32 mouse cellular contexts compared by ENCODE assay signal in genomic region chr19:44578038-44578437, GRCm38 (mm10). TPM values are rescaled to one million over a fixed set of nuclear protein-coding genes. Genes with fewer than 3 reads are reported as not detected.
A peak's percentile ranks its signal among the peaks of the same experiment; 100 is the strongest.
DNase-seq lines count a peak whose midpoint lies in the region; ATAC-seq and TF ChIP-seq lines count a peak whose summit lies in the region.
"Had no signal": no experiment of that assay in that cellular context is flagged by ENCODE, and none has a peak within 500 bp of the region (broad histone marks: within the 10 kb centered on the region; RNA-seq: fewer than 3 reads in every experiment).

No protein-coding gene starts in this region.

- no peaks in the 10 kb centered on the region for H3K27me3 ChIP-seq in midbrain, embryonic 10.5 days (ENCODE audit: low read depth, poor library complexity, severe bottlenecking)
- H3K27me3 ChIP-seq: intestine, embryonic 15.5 days; neural tube, embryonic 12.5 days; stomach, embryonic 15.5 days had no signal

- no peaks in the 10 kb centered on the region for H3K9me3 ChIP-seq in midbrain, embryonic 10.5 days (replicated peaks)
- H3K9me3 ChIP-seq: forebrain, embryonic 13.5 days; heart, embryonic 15.5 days; intestine, embryonic 15.5 days; limb, embryonic 15.5 days; liver, embryonic 15.5 days; midbrain, embryonic 13.5 days; neural tube, embryonic 12.5 days; stomach, embryonic 15.5 days had no signal

- DNase-seq in lung, postnatal 36 days, result peak; percentile 28
- no peak for DNase-seq in lung, adult 2 months
- DNase-seq in thymus, postnatal 25 days, result peak; percentile 33
- no peak for DNase-seq in midbrain, embryonic 10.5 days (ENCODE audit: low spot score)
- DNase-seq in embryo, embryonic 11 days, result no peak
- no peak for DNase-seq in neural tube, embryonic 10.5 days (ENCODE audit: extremely low spot score, low spot score)
- DNase-seq: adrenal gland, postnatal 14 days; cerebellum, adult 9-11 months; gastrocnemius, adult 2 months; heart, postnatal 36 days; kidney, postnatal 4 days; layer of hippocampus, adult 9-11 months had no signal

- peaks cover 31% of the 10 kb centered on the region for H3K36me3 ChIP-seq in midbrain, embryonic 10.5 days

- H3K4me1 ChIP-seq in lung, adult 2 months (ENCODE audit: control insufficient read depth, insufficient read depth, low read length), result no peaks in the 10 kb centered on the region
- no peaks in the 10 kb centered on the region for H3K4me1 ChIP-seq in midbrain, embryonic 10.5 days
- H3K4me1 ChIP-seq: forebrain, embryonic 13.5 days; heart, embryonic 15.5 days; limb, embryonic 15.5 days; liver, embryonic 15.5 days; midbrain, embryonic 13.5 days; stomach, embryonic 15.5 days had no signal

- ATAC-seq in common myeloid progenitor, adult 5-6 weeks (replicated peaks; ENCODE audit: low read depth, poor library complexity, severe bottlenecking), result peak; percentile 42
- ATAC-seq in megakaryocyte progenitor cell, adult 5-6 weeks (replicated peaks; ENCODE audit: poor library complexity), result peak; percentile 62
- ATAC-seq: forebrain, embryonic 13.5 days; intestine, embryonic 15.5 days; lung, postnatal 0 days; midbrain, embryonic 13.5 days had no signal

- 61% methylated on average over 1 of the region's 1 CpGs for WGBS in lung, adult 2 months
- WGBS in midbrain, embryonic 10.5 days, result 89% methylated on average over 1 of the region's 1 CpGs

- no peak overlapping the region for H3K4me3 ChIP-seq in lung, adult 2 months (replicated peaks; ENCODE audit: extremely low read depth, low read depth, low read length)
- no peak overlapping the region for H3K4me3 ChIP-seq in midbrain, embryonic 10.5 days
- H3K4me3 ChIP-seq: forebrain, embryonic 13.5 days; gastrocnemius, adult 2 months; heart, embryonic 15.5 days; intestine, embryonic 15.5 days; limb, embryonic 15.5 days; liver, embryonic 15.5 days; midbrain, embryonic 13.5 days; neural tube, embryonic 12.5 days; stomach, embryonic 15.5 days had no signal

- no peak for TF ChIP-seq CTCF in lung, adult 2 months (IDR thresholded peaks at IDR 0.05; ENCODE audit: insufficient read depth, low read length)

- TF ChIP-seq POLR2A in lung, adult 2 months (IDR thresholded peaks at IDR 0.05; ENCODE audit: borderline replicate concordance, extremely low read depth, low read depth, low read length), result no peak

- no peak overlapping the region for H3K27ac ChIP-seq in midbrain, embryonic 10.5 days (replicated peaks)
- H3K27ac ChIP-seq: forebrain, embryonic 13.5 days; gastrocnemius, adult 2 months; heart, embryonic 15.5 days; hindbrain, embryonic 14.5 days; intestine, embryonic 15.5 days; limb, embryonic 15.5 days; liver, embryonic 15.5 days; midbrain, embryonic 13.5 days; neural tube, embryonic 12.5 days; stomach, embryonic 15.5 days had no signal

RNA-seq across cellular contexts. Expression of gene Hif1an, which starts 15.4 kb away (rescaled TPM):
- polyA plus RNA-seq in lung, adult 2 months (2012; rRNA removed), result 15.2 and 27.0 TPM in 2 replicates
- total RNA-seq in common myeloid progenitor, adult 5-6 weeks (2017), result 11.3 and 14.7 TPM in 2 replicates
- total RNA-seq in megakaryocyte progenitor cell, adult 5-6 weeks (2015), result 5.6 and 6.7 TPM in 2 replicates
- 6.6 and 9.4 TPM in 2 replicates for total RNA-seq in megakaryocyte progenitor cell, adult 5-6 weeks (2017)
- 42.1 and 47.9 TPM in 2 replicates for polyA plus RNA-seq in midbrain, embryonic 10.5 days (2016; fragmentation: Nextera tagmentation; extraction: Ambion mirVana)

RNA-seq across cellular contexts. Expression of gene Ndufb8, which starts 22.8 kb away (rescaled TPM):
- 251 and 363 TPM in 2 replicates for polyA plus RNA-seq in lung, adult 2 months (2012; rRNA removed)
- 191 and 244 TPM in 2 replicates for total RNA-seq in common myeloid progenitor, adult 5-6 weeks (2017)
- total RNA-seq in megakaryocyte progenitor cell, adult 5-6 weeks (2015), result 361 and 370 TPM in 2 replicates
- 243 and 315 TPM in 2 replicates for total RNA-seq in megakaryocyte progenitor cell, adult 5-6 weeks (2017)
- polyA plus RNA-seq in midbrain, embryonic 10.5 days (2016; fragmentation: Nextera tagmentation; extraction: Ambion mirVana), result 610 and 632 TPM in 2 replicates

RNA-seq across cellular contexts. Expression of gene Gm20538, which starts 25.4 kb away (rescaled TPM):
- not detected in 2 replicates for polyA plus RNA-seq in lung, adult 2 months (2012; rRNA removed)
- total RNA-seq in common myeloid progenitor, adult 5-6 weeks (2017), result not detected in 2 replicates
- total RNA-seq in megakaryocyte progenitor cell, adult 5-6 weeks (2015), result 2.2 TPM in 1 of 2 replicates, not detected in the other
- total RNA-seq in megakaryocyte progenitor cell, adult 5-6 weeks (2017), result not detected in 2 replicates
- polyA plus RNA-seq in midbrain, embryonic 10.5 days (2016; fragmentation: Nextera tagmentation; extraction: Ambion mirVana), result not detected in 2 replicates
- total RNA-seq: adrenal gland, postnatal 14 days; gastrocnemius, adult 2 months; gastrocnemius, postnatal 4 days; heart, postnatal 36 days; left cerebral cortex, adult 18-20 months; left cerebral cortex, postnatal 36 days; monocyte, adult 5-6 weeks had no signal
- polyA plus RNA-seq: brain, embryonic 14.5 days; embryonic facial prominence, embryonic 14.5 days; forebrain, embryonic 13.5 days; frontal cortex, adult 2 months; heart, embryonic 15.5 days; hindbrain, embryonic 14.5 days; intestine, embryonic 15.5 days; kidney, embryonic 14.5 days; limb, embryonic 15.5 days; liver, embryonic 15.5 days; midbrain, embryonic 13.5 days; neural tube, embryonic 12.5 days; stomach, embryonic 15.5 days had no signal

RNA-seq across cellular contexts. Expression of gene Sec31b, which starts 32.4 kb away (rescaled TPM):
- polyA plus RNA-seq in lung, adult 2 months (2012; rRNA removed), result 3.6 TPM in 2 replicates
- total RNA-seq in common myeloid progenitor, adult 5-6 weeks (2017), result 0.24 and 2.6 TPM in 2 replicates
- total RNA-seq in megakaryocyte progenitor cell, adult 5-6 weeks (2015), result 0.52 and 0.54 TPM in 2 replicates
- 1.4 and 3.9 TPM in 2 replicates for total RNA-seq in megakaryocyte progenitor cell, adult 5-6 weeks (2017)
- polyA plus RNA-seq in midbrain, embryonic 10.5 days (2016; fragmentation: Nextera tagmentation; extraction: Ambion mirVana), result 0.58 and 0.91 TPM in 2 replicates

Comparison
In these comparisons a context has a peak if more than half of its experiments do, and no peak if none do; other contexts are left out.
1. DNase-seq: peak in lung, postnatal 36 days (single experiment) and thymus, postnatal 25 days (single experiment); none in lung, adult 2 months (single experiment), midbrain, embryonic 10.5 days (single experiment), embryo, embryonic 11 days (single experiment) and neural tube, embryonic 10.5 days (single experiment).